Mouse (Mus musculus): ENCODE results near the gene Fbrsl1. TPM values are rescaled to one million over a fixed set of nuclear protein-coding genes. Genes with fewer than 3 reads are reported as not detected.

The Fbrsl1 gene
- polyA plus RNA-seq, 1 experiment from 2014 or later, result 4.3 TPM

GRCm38 (mm10) chr5:110406065-110406714 is 42.1 kb downstream of the Fbrsl1 start:
- Histone ChIP-seq H3K9me3 (ENCODE audit: control insufficient read depth, low read length) (no peaks in the 10 kb centered on the region), H3K4me3 (ENCODE audit: low read length) (no peak overlapping the region), H3K27ac (ENCODE audit: low read length) (no peak overlapping the region), H3K36me3 (ENCODE audit: control insufficient read depth, insufficient read depth, low read length) (no peaks in the 10 kb centered on the region; the same call in 1 of the 2 replicates), H3K27me3 (replicated peaks; ENCODE audit: control insufficient read depth, insufficient read depth, low read length) (no peaks in the 10 kb centered on the region), H3K4me2 (ENCODE audit: low read depth, low read length) (no peak overlapping the region), H3K4me1 (ENCODE audit: control insufficient read depth, insufficient read depth, low read length) (peaks cover 4% of the 10 kb centered on the region; the same call in 1 of the 2 replicates), H3K9ac (ENCODE audit: low read depth, low read length) (no peak overlapping the region)
- WGBS, result 56% methylated on average over 8 of the region's 8 CpGs
- ATAC-seq, result peak; percentile 71

GRCm38 (mm10) chr5:110403931-110404330 is 44.4 kb downstream of the Fbrsl1 start:
- no peak overlapping the region for H3K4me3 ChIP-seq (ENCODE audit: low read length)
- no peaks in the 10 kb centered on the region; the same call in 1 of the 2 replicates for H3K36me3 ChIP-seq (ENCODE audit: control insufficient read depth, insufficient read depth, low read length)
- no peaks in the 10 kb centered on the region for H3K9me3 ChIP-seq (ENCODE audit: control insufficient read depth, low read length)
- no peak overlapping the region for H3K4me2 ChIP-seq (ENCODE audit: low read depth, low read length)
- no peaks in the 10 kb centered on the region for H3K27me3 ChIP-seq (replicated peaks; ENCODE audit: control insufficient read depth, insufficient read depth, low read length)
- peaks cover 4% of the 10 kb centered on the region; the same call in 1 of the 2 replicates for H3K4me1 ChIP-seq (ENCODE audit: control insufficient read depth, insufficient read depth, low read length)
- WGBS, result 41% methylated on average over 3 of the region's 3 CpGs
- ATAC-seq, result no peak
- H3K27ac ChIP-seq (ENCODE audit: low read length), result no peak overlapping the region
- H3K9ac ChIP-seq (ENCODE audit: low read depth, low read length), result no peak overlapping the region

- WGBS, result 85% methylated on average over 2 of the region's 2 CpGs
- H3K27me3 ChIP-seq (replicated peaks; ENCODE audit: control insufficient read depth, insufficient read depth, low read length), result no peaks in the 10 kb centered on the region
- no peak for ATAC-seq
- H3K4me3 ChIP-seq (ENCODE audit: low read length), result no peak overlapping the region
- H3K4me2 ChIP-seq (ENCODE audit: low read depth, low read length), result no peak overlapping the region
- H3K9ac ChIP-seq (ENCODE audit: low read depth, low read length), result no peak overlapping the region
- no peaks in the 10 kb centered on the region; the same call in 1 of the 2 replicates for H3K36me3 ChIP-seq (ENCODE audit: control insufficient read depth, insufficient read depth, low read length)
- peaks cover 4% of the 10 kb centered on the region; the same call in 1 of the 2 replicates for H3K4me1 ChIP-seq (ENCODE audit: control insufficient read depth, insufficient read depth, low read length)
- H3K27ac ChIP-seq (ENCODE audit: low read length), result no peak overlapping the region
- no peaks in the 10 kb centered on the region for H3K9me3 ChIP-seq (ENCODE audit: control insufficient read depth, low read length)
Observed at GRCm38 (mm10) chr5:110402557-110402956, 45.7 kb downstream of the Fbrsl1 start.

- H3K4me3 ChIP-seq (ENCODE audit: low read length), result no peak overlapping the region
- no peak overlapping the region for H3K9ac ChIP-seq (ENCODE audit: low read depth, low read length)
- no peak for ATAC-seq
- peaks cover 1% of the 10 kb centered on the region; the same call in 1 of the 2 replicates for H3K4me1 ChIP-seq (ENCODE audit: control insufficient read depth, insufficient read depth, low read length)
- 94% methylated on average over 8 of the region's 8 CpGs for WGBS
- H3K4me2 ChIP-seq (ENCODE audit: low read depth, low read length), result no peak overlapping the region
- no peaks in the 10 kb centered on the region for H3K27me3 ChIP-seq (replicated peaks; ENCODE audit: control insufficient read depth, insufficient read depth, low read length)
- H3K27ac ChIP-seq (ENCODE audit: low read length), result no peak overlapping the region
- H3K9me3 ChIP-seq (ENCODE audit: control insufficient read depth, low read length), result no peaks in the 10 kb centered on the region
- no peaks in the 10 kb centered on the region; the same call in 1 of the 2 replicates for H3K36me3 ChIP-seq (ENCODE audit: control insufficient read depth, insufficient read depth, low read length)
Observed at GRCm38 (mm10) chr5:110401101-110401500, 47.2 kb downstream of the Fbrsl1 start.

GRCm38 (mm10) chr5:110395006-110395661 is 53.2 kb downstream of the Fbrsl1 start:
- Histone ChIP-seq H3K4me2 (ENCODE audit: low read depth, low read length) (no peak overlapping the region), H3K4me1 (ENCODE audit: control insufficient read depth, insufficient read depth, low read length) (no peaks in the 10 kb centered on the region; the same call in 1 of the 2 replicates), H3K9ac (ENCODE audit: low read depth, low read length) (no peak overlapping the region), H3K36me3 (ENCODE audit: control insufficient read depth, insufficient read depth, low read length) (no peaks in the 10 kb centered on the region), H3K9me3 (ENCODE audit: control insufficient read depth, low read length) (no peaks in the 10 kb centered on the region), H3K27ac (ENCODE audit: low read length) (no peak overlapping the region), H3K27me3 (replicated peaks; ENCODE audit: control insufficient read depth, insufficient read depth, low read length) (no peaks in the 10 kb centered on the region), H3K4me3 (ENCODE audit: low read length) (no peak overlapping the region)
- ATAC-seq, result no peak
- WGBS, result 78% methylated on average over 5 of the region's 5 CpGs

GRCm38 (mm10) chr5:110392727-110393126 is 55.6 kb downstream of the Fbrsl1 start:
- no peaks in the 10 kb centered on the region for H3K27me3 ChIP-seq (replicated peaks; ENCODE audit: control insufficient read depth, insufficient read depth, low read length)
- H3K9ac ChIP-seq (ENCODE audit: low read depth, low read length), result no peak overlapping the region
- 76% methylated on average over 5 of the region's 5 CpGs for WGBS
- no peaks in the 10 kb centered on the region for H3K9me3 ChIP-seq (ENCODE audit: control insufficient read depth, low read length)
- ATAC-seq, result no peak
- H3K36me3 ChIP-seq (ENCODE audit: control insufficient read depth, insufficient read depth, low read length), result no peaks in the 10 kb centered on the region
- no peaks in the 10 kb centered on the region; the same call in 1 of the 2 replicates for H3K4me1 ChIP-seq (ENCODE audit: control insufficient read depth, insufficient read depth, low read length)
- no peak overlapping the region for H3K4me2 ChIP-seq (ENCODE audit: low read depth, low read length)
- no peak overlapping the region for H3K27ac ChIP-seq (ENCODE audit: low read length)
- no peak overlapping the region for H3K4me3 ChIP-seq (ENCODE audit: low read length)

- Histone ChIP-seq H3K27me3 (replicated peaks; ENCODE audit: control insufficient read depth, insufficient read depth, low read length) (0 out of 2 replicates have a peak, but pooled peaks cover 2% of the 10 kb centered on the region), H3K9ac (ENCODE audit: low read depth, low read length) (no peak overlapping the region), H3K4me3 (ENCODE audit: low read length) (no peak overlapping the region), H3K9me3 (ENCODE audit: control insufficient read depth, low read length) (no peaks in the 10 kb centered on the region), H3K27ac (ENCODE audit: low read length) (no peak overlapping the region), H3K4me2 (ENCODE audit: low read depth, low read length) (no peak overlapping the region), H3K36me3 (ENCODE audit: control insufficient read depth, insufficient read depth, low read length) (no peaks in the 10 kb centered on the region), H3K4me1 (ENCODE audit: control insufficient read depth, insufficient read depth, low read length) (peaks cover 7% of the 10 kb centered on the region)
- 88% methylated on average over 4 of the region's 4 CpGs for WGBS
- no peak for ATAC-seq
Observed at GRCm38 (mm10) chr5:110390631-110391030, 57.7 kb downstream of the Fbrsl1 start.

GRCm38 (mm10) chr5:110387332-110387731 is 61.0 kb downstream of the Fbrsl1 start:
- Histone ChIP-seq H3K36me3 (ENCODE audit: control insufficient read depth, insufficient read depth, low read length) (no peaks in the 10 kb centered on the region), H3K9me3 (ENCODE audit: control insufficient read depth, low read length) (no peaks in the 10 kb centered on the region), H3K27me3 (replicated peaks; ENCODE audit: control insufficient read depth, insufficient read depth, low read length) (0 out of 2 replicates have a peak, but pooled peaks cover 2% of the 10 kb centered on the region), H3K4me1 (ENCODE audit: control insufficient read depth, insufficient read depth, low read length) (peaks cover 7% of the 10 kb centered on the region), H3K9ac (ENCODE audit: low read depth, low read length) (peak overlapping the region; percentile 70), H3K4me3 (ENCODE audit: low read length) (peak overlapping the region; percentile 71), H3K27ac (ENCODE audit: low read length) (no peak overlapping the region), H3K4me2 (ENCODE audit: low read depth, low read length) (peak overlapping the region; percentile 91)
- peak; percentile 15; the same call in 1 of the 2 replicates for ATAC-seq
- 21% methylated on average over 8 of the region's 8 CpGs for WGBS

GRCm38 (mm10) chr5:110386371-110387330 is 61.7 kb downstream of the Fbrsl1 start:
- under 1% methylated on average over 90 of the region's 90 CpGs for WGBS
- Histone ChIP-seq H3K9ac (ENCODE audit: low read depth, low read length) (peak overlapping the region; percentile 70), H3K27ac (ENCODE audit: low read length) (no peak overlapping the region), H3K4me2 (ENCODE audit: low read depth, low read length) (peak overlapping the region; percentile 91), H3K36me3 (ENCODE audit: control insufficient read depth, insufficient read depth, low read length) (no peaks in the 10 kb centered on the region), H3K27me3 (replicated peaks; ENCODE audit: control insufficient read depth, insufficient read depth, low read length) (0 out of 2 replicates have a peak, but pooled peaks cover 2% of the 10 kb centered on the region), H3K9me3 (ENCODE audit: control insufficient read depth, low read length) (no peaks in the 10 kb centered on the region), H3K4me3 (ENCODE audit: low read length) (peak overlapping the region; percentile 71), H3K4me1 (ENCODE audit: control insufficient read depth, insufficient read depth, low read length) (peaks cover 7% of the 10 kb centered on the region)
- peak; percentile 92 for ATAC-seq

All from intestine, embryonic 16.5 days (tissue).